Mouse (Mus musculus) liver, adult (tissue): ENCODE measurements around the gene Itga9.

Source experiments
- GATA4 ChIP-seq: IDR thresholded peaks from 2 replicates; pipeline ENCODE4 v1.6.1; 2014; ENCODE audit warnings: mild to moderate bottlenecking, low read length; ENCODE audit not compliant: insufficient replicate concordance

The Itga9 gene

DNA sequence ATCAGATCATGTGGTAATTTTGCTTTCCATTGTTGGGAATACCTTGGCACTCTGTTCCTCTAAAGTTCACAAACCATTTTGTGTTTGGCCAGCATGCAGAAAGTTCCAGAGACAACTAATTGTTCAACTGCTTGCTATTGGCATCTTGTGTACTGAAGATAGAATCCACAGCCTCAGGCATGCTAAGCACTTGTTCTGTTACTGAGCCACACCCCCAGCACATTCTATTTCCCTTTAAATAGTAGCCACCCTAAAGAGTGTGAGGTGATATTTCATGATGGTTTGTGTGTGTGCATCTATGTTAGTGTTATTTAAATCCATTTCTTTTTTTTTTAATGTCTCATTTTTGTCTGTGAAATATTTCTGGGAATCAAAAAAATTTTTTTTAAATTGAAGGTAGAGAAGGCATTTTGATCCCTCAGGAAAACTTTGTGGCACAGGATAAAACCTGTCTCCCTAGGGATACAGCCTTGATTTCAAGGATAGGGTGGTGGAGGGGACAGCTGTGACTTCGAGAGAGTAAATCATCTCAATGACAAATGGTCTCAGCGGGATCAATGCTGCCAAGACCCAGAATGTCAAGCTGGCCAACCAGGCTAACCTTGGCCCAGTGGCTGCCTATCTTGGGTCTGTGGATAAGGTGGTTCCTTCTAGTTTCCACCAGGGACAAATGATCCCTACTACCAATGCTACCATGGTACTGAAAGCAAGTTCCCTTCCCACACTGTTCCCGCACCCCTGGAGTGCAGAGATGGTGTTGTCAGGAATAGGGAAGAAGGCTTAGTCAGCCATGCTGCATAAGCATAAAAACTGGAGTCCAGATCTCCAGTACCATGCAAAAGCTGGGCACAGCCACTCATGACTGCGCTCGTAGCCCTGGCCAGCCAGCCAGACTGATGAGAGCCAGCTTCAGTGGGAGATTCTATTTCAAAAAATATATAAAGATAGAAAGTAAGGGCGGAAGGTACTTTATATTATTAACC is 25.6 kb downstream of the Itga9 start:
- no peak for TF ChIP-seq GATA4

DNA sequence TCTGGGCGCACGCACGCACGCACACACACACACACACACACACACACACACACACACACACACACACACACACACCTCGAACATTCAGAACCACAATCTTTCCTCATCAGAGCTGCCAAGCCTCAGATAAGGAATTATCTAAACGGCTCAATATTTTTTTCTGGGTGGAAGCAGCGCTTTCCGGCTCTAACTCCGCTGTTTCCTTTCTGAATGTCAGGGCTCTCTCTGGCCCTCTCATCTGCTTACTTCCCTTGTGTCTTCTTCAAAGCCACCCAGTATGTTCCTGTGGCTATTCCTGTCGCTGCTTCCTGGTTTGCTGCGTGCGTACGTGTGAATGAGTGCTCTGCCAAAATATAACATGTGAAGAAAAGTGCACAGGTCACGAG is 26.3 kb downstream of the Itga9 start:
- TF ChIP-seq GATA4, result peak; percentile 94

DNA sequence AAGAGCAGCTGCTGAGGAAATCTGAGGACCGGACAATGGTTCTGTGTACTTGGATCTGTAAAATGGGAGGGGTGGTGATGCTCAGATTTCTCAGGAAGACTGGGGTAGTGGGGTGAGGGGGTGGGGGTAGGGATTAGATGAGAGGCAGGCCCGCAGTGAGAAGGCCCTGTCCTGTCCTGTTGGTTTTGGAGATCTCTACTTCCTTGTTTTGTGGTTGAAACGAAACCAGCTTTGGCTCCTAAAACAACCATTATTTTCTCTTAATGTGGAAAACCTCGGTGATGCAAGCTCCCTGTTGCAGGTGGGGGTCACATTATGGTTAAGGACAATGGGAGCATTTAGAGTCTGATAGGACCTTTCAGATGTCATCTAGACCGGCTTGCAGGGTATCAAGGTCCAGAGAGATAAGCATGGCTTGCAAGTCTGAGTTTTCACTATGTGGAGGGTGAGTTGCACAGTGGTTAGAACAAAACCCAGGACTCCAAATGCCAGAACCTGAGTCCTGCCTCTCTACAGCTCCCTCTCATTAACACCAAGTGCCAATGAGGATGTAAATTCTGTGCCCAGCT is 32.2 kb downstream of the Itga9 start:
- no peak for TF ChIP-seq GATA4

DNA sequence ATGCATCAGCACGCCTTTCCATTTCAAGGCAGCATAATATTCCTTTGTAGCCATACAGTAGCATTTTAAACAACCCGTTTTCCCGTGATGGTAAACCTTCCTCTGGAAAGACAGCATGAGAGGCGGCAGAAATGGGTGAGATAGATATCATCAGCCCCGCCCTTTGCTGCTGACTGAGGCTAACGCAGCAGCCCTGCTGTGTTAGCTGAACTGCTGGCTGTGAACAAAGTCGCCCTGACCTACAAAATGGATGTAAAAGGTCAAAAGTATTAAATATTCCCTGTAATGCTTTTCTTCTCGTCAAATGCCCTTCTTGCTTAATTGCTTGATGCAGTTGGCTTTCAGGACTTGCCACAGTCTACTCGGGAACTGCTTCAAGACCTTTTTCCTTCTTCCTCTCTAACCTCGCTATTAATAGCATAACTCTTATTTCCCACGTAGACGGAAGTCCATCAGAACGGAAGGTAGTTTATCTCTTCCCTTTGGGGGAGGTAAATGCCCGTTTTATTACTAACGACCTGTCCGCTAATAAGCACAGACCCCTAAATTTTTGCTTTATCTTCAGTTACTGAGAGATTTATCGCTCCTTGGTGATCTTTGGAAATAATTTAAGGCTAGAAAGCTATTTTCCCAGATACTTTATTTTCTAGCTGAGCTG is 39.3 kb downstream of the Itga9 start:
- TF ChIP-seq GATA4, result peak; percentile 66

DNA sequence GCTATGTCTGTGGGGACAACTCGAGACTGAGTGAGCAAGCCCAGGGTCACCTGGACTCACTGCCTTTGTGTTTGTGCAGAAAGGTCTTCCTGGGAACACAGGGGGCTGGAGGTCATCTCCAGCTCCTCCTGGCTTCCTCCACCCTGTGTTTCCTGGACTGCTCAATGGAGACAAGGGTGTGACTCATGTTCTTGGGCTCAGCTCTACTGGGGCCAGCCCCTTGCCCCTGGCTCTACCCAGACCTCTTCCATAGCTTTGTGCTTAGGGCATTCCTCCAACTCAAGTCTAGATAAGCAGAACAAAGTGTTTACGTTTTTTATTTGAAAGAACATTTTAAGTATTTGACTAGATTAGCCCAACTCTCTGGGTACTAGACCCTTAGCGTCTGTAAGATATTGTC is 41.0 kb downstream of the Itga9 start:
- peak; percentile 45; the same call in 1 of the 2 replicates for TF ChIP-seq GATA4

DNA sequence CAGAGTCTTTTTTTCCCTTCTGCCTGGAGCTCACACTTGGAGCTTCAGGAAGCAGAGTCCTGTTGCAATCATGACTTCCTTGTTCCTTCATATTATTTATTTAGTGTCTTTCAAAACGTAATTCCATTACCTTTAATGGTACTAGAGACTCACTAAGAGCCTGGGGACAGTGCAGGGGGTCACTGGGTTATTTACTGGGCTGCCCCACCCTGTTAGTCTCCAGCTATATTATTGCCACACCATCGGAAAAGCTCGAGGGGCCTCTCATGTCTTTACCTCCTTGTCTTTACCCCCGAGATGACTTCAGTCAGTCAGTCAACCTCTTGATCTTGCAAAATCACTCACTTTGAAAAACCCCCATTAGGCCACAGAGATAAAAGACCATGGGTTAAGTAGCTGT is 44.5 kb downstream of the Itga9 start:
- no peak for TF ChIP-seq GATA4

- no peak for TF ChIP-seq GATA4
Observed at GRCm38 (mm10) chr9:118651939-118652338, 45.4 kb downstream of the Itga9 start.

DNA sequence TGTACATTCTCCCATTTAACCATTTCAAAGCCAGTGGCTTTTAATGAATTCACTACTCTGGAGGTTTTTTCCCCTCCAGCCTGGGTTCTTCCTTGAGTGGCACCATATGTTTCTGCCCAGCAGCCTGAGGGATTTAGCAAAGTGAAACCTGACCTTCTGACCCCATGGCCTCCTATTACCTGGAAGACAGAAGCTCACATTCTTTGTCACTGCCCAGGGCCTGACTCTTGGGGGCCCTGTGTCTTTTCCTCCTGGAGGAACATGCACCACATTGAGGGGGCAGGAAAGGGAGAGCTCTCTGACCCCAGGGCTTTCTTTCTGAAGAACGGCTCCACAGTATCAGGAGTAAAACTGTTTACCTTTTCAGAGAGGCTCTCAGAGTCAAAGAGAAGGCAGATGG is 46.9 kb downstream of the Itga9 start:
- no peak for TF ChIP-seq GATA4

DNA sequence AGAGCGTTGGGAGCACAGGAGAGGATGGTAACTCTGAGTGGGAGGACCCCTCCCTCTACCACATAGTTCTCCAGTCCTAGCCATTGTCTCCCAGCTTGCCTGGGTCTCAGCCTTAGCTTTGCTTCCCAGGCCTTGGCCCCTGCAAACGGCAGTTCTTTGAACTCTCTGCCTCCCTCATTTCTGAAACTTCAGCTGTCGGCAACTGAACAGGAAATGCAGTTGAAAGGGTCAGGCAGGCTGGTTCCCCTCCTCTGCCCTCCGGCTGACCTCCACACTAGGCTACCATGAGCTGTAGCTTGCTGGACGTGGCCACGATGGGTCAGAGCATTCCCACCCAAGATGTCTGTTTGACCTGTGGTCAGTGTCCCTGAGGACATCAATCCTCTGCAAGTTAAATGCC is 48.5 kb downstream of the Itga9 start:
- TF ChIP-seq GATA4, result peak; percentile 46; the same call in 1 of the 2 replicates

GRCm38 (mm10) chr9:118655726-118656125 is 49.2 kb downstream of the Itga9 start:
- no peak for TF ChIP-seq GATA4

- TF ChIP-seq GATA4, result no peak
Observed at GRCm38 (mm10) chr9:118658159-118658558, 51.7 kb downstream of the Itga9 start.

DNA sequence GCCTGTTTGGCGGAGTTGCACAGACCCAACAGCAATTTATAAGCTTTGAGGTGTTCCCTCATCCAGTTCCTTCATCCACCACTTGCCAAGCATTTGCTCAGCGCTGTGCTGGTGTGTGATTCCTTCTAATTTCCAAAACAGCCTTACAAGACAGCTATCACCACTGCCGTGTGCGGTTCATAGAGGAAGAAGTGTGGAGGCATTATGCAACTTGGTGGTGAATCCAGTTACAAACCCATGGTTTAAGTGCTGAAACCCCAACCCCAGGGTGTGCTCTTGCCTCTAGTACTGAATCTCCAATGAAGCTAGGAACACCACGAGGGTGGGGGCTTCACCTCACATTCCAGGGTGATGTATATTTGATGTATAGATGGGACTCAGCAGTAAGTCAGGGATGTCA is 53.3 kb downstream of the Itga9 start:
- TF ChIP-seq GATA4, result no peak

DNA sequence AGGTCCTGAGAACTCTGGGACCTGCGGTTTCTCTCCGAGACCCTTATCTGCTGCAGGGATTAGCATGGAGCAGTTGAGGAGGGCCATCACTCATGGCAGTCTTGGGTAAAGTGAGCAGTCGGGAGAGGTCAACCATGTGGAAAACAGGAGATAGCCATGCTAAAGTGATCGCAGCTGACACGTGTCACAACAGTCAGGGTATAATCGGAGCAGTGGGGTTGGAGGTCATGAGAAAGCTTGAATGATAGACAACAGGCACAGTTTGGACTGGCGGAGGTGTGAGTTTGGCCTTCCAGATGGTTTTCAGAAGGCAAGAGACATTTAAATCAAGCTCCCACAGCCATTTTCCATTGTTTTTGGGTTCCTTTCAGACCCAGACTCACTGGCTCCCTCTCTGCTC is 53.8 kb downstream of the Itga9 start:
- TF ChIP-seq GATA4, result no peak

- TF ChIP-seq GATA4, result no peak
Observed at GRCm38 (mm10) chr9:118662026-118662425, 55.5 kb downstream of the Itga9 start.

DNA sequence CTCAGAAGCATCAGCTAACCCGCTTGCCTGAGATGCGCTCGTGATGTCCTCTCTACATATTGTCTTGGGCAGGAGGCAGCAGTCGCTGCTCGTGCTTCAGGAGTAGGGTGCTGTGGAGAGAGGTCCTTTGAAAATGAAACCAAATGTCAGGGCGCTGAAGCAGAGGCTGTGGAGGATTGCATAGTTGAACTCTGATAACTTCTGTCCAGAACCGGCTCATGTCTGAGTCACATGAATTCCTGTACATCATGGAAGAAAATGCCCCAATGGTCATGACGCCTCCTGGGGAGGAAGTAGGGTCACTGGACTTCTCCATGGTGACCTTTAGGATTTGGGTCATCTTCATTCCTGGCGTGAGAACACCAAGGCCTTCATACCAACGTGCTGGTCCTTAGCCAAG is 56.0 kb downstream of the Itga9 start:
- TF ChIP-seq GATA4, result peak; percentile 79

DNA sequence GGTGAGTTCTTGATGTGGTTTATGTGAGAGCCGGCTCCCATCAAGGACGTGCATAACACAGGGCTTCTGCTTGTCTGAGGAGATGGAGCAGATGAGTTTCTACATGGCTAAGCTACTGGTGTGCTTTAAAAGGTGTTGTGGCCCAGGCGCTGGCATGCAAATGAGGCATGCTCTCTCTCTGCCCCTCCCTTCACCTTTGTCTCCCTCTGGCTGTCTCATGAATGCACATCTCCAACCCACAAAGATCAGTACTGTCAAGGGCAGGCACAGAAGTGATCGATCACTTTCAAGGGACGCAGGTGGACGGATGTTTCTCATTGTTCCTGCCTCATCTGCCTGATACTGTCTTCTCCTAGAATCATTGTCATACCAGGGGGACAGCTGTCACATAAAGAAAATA is 57.4 kb downstream of the Itga9 start:
- no peak for TF ChIP-seq GATA4
